Mouse (Mus musculus) neural tube, embryonic 15.5 days (tissue): ENCODE measurements at regions not wholly inside any gene's neighbourhood (a gene's known extent, or its start where the extent isn't known, plus 50 kb on each side); places are given as distances from the start of the nearest gene placed in this dataset.

Experiments
- ATAC-seq: fragments of 200-750 bp; cut with Nextera tagmentation; 2 replicates; pipeline ENCODE4 v1.8.0; 2017; ENCODE audit warnings: mild to moderate bottlenecking, moderate TSS enrichment, moderate library complexity; ENCODE audit not compliant: low FRiP score
- H3K27ac ChIP-seq: fragments of 300-500 bp; sonication (generic); replicated peaks from 2 replicates; pipeline ENCODE4 v1.5.1; 2015; ENCODE audit warnings: mild to moderate bottlenecking, inconsistent platforms
- H3K27me3 ChIP-seq: fragments of 300-500 bp; sonication (generic); replicated peaks from 2 replicates; pipeline ENCODE4 v1.6.1; 2015; ENCODE audit warnings: inconsistent platforms
- H3K36me3 ChIP-seq: fragments of 300-500 bp; sonication (generic); 2 replicates; pipeline ENCODE4 v1.6.1; 2015; ENCODE audit warnings: inconsistent platforms
- H3K4me1 ChIP-seq: fragments of 300-500 bp; sonication (generic); 2 replicates; pipeline ENCODE4 v1.6.1; 2015; ENCODE audit warnings: inconsistent platforms
- H3K4me2 ChIP-seq: fragments of 300-500 bp; sonication (generic); 2 replicates; pipeline ENCODE4 v1.6.1; 2015; ENCODE audit warnings: inconsistent platforms, mild to moderate bottlenecking, moderate library complexity
- H3K4me3 ChIP-seq: fragments of 300-500 bp; sonication (generic); replicated peaks from 2 replicates; pipeline ENCODE4 v1.5.1; 2015; ENCODE audit warnings: mild to moderate bottlenecking, inconsistent platforms
- H3K9ac ChIP-seq: fragments of 300-500 bp; sonication (generic); replicated peaks from 2 replicates; pipeline ENCODE4 v1.6.1; 2015; ENCODE audit warnings: mild to moderate bottlenecking, inconsistent platforms
- H3K9me3 ChIP-seq: fragments of 300-500 bp; sonication (generic); replicated peaks from 2 replicates; pipeline ENCODE4 v1.6.1; 2016; ENCODE audit warnings: inconsistent platforms
- WGBS: fragments of 180-500 bp; shearing (Covaris S2); methylation state at CpG from one replicate; pipeline ENCODE4 v1.1.7; 2015; ENCODE audit warnings: mixed read lengths; 5-methylcytosine and 5-hydroxymethylcytosine counted together

- 58% methylated on average over 3 of the region's 3 CpGs for WGBS
- no peaks in the 10 kb centered on the region for H3K27me3 ChIP-seq
- no peak overlapping the region for H3K4me2 ChIP-seq
- no peak overlapping the region for H3K9ac ChIP-seq
- no peak overlapping the region for H3K27ac ChIP-seq
- no peaks in the 10 kb centered on the region for H3K9me3 ChIP-seq
- no peak overlapping the region for H3K4me3 ChIP-seq
- H3K36me3 ChIP-seq, result no peaks in the 10 kb centered on the region
- no peak for ATAC-seq
- no peaks in the 10 kb centered on the region for H3K4me1 ChIP-seq
Observed at GRCm38 (mm10) chr16:72256388-72256787, 51.7 kb upstream of the Robo1 start.
